Mouse (Mus musculus) NIH3T3 (cell line): ENCODE results near the gene Zfp704.
"Not testable (repeated sequence)": the region's sequence is repeated elsewhere in the genome, so short reads cannot be mapped to it uniquely, and the experiment has no call there.

Experiments
- DNase-seq: peaks from one replicate; pipeline ENCODE4 v3.0.0-alpha.2; 2012; ENCODE audit warnings: low read depth

Zfp704 gene

GRCm38 (mm10) chr3:9598061-9598460, 11.8 kb downstream of the Zfp704 start:
- no peak for DNase-seq

- no peak for DNase-seq
Observed at GRCm38 (mm10) chr3:9594457-9594856, 15.4 kb downstream of the Zfp704 start.

GRCm38 (mm10) chr3:9593832-9594231, 16.1 kb downstream of the Zfp704 start:
- DNase-seq = peak; percentile 42

GRCm38 (mm10) chr3:9591416-9592110, 18.3 kb downstream of the Zfp704 start:
- DNase-seq = no peak

GRCm38 (mm10) chr3:9588635-9589034, 21.2 kb downstream of the Zfp704 start:
- no peak for DNase-seq

- no peak for DNase-seq
Observed at GRCm38 (mm10) chr3:9587304-9587703, 22.6 kb downstream of the Zfp704 start.

- no peak for DNase-seq
Observed at GRCm38 (mm10) chr3:9583516-9583915, 26.4 kb downstream of the Zfp704 start.

GRCm38 (mm10) chr3:9580952-9581798, 28.7 kb downstream of the Zfp704 start:
- peak; percentile 10 for DNase-seq

- DNase-seq = no peak
Observed at GRCm38 (mm10) chr3:9580102-9580501, 29.8 kb downstream of the Zfp704 start.

- no peak for DNase-seq
Observed at GRCm38 (mm10) chr3:9579028-9579643, 30.7 kb downstream of the Zfp704 start.

- no peak for DNase-seq
Observed at GRCm38 (mm10) chr3:9576872-9577271, 33.0 kb downstream of the Zfp704 start.

- no peak for DNase-seq
Observed at GRCm38 (mm10) chr3:9574305-9574704, 35.6 kb downstream of the Zfp704 start.

- DNase-seq = peak; percentile 80
Observed at GRCm38 (mm10) chr3:9573581-9573980, 36.3 kb downstream of the Zfp704 start.

- DNase-seq = peak; percentile 17
Observed at GRCm38 (mm10) chr3:9572261-9572660, 37.6 kb downstream of the Zfp704 start.

GRCm38 (mm10) chr3:9570782-9571181, 39.1 kb downstream of the Zfp704 start:
- no peak for DNase-seq

GRCm38 (mm10) chr3:9569706-9570105, 40.2 kb downstream of the Zfp704 start:
- not testable (repeated sequence) for DNase-seq

- DNase-seq = no peak
Observed at GRCm38 (mm10) chr3:9568565-9569228, 41.2 kb downstream of the Zfp704 start.

GRCm38 (mm10) chr3:9567948-9568347, 41.9 kb downstream of the Zfp704 start:
- DNase-seq = no peak

GRCm38 (mm10) chr3:9566831-9567230, 43.1 kb downstream of the Zfp704 start:
- no peak for DNase-seq

GRCm38 (mm10) chr3:9563562-9563961, 46.3 kb downstream of the Zfp704 start:
- no peak for DNase-seq

GRCm38 (mm10) chr3:9562649-9563328, 47.1 kb downstream of the Zfp704 start:
- peak; percentile 37 for DNase-seq
